Mouse (Mus musculus) liver (tissue): ENCODE results near the gene Commd2.
A peak's percentile ranks its signal among the peaks of the same experiment; 100 is the strongest.

ENCODE experiments used
- DNase-seq: peaks from one replicate; pipeline ENCODE4 v3.0.0-alpha.2; 2020; ENCODE audit warnings: mixed read lengths

Gene Commd2

DNA sequence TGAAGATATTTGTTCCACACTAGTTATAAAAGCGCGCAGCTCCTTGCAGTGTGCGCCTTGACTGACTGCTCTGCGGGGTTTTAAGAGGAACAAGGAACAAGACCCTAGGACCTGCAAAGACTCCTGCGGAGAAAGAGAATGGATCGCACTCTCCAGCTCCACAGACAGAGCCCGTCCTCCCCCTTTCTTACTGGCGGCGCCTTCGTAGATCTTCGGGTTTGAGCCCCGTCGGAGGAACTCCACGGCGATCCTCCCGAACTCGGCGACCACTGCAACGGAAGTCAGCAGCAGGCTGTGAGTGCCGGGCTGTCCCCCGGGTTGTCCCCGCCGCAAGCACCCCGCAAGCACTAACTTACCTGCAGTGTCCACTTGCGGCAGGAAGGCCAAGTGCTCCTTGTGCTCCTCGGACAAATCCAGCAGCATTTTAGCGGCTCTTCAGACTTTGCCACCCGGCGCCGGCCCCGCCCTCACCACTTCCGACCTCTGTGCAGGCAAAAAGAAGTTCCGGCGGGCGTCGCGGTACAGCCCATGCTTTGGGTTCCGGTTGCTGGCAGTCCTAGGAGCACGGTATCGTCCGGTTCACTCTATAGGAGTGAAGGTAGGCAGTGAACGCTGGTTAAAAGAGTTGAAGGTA, at the start of gene Commd2:
Commd2 (minus strand) TSS at position 485 of the 634 bp plus-strand sequence.
- peak; percentile 87 for DNase-seq

DNA sequence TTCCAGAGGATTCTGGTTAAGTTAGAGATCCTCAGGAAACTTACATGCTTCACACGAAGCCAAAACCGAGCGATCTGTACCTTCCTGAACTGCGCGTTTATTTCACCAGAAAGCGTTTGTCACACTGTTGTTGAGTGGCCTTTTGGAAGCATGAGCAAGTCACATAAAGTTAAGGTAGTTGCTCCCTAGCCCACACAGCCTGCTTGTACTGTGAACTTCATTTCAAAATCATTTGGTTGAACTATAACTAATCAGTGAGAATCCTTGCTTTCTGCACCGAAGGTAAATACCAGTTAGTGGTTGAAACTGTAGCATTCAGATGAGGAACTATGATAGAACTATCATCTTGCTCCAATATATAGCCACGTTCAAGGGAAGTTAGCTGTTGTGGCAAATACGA, 45.3 kb upstream of the Commd2 start:
- no peak for DNase-seq

DNA sequence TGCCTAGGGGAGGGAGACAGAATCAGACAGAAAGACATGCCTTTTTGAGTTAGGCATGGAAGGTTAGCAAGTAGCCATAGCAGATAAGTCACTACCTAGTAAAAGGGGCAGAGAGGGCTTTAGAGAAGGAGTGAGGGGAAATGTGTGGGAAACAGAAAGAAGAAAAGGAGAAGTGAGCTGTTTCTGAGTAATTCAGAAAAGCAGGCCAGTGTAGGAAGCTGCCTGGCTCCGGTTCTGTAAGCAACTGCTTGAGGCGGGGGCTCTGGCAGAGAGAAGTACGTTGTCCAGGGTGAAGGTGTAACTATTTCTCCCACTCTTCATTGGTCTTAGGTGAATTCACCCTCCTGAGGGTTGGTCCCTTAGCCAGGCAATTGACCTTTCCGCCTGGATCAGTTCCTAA, 44.7 kb upstream of the Commd2 start:
- no peak for DNase-seq

DNA sequence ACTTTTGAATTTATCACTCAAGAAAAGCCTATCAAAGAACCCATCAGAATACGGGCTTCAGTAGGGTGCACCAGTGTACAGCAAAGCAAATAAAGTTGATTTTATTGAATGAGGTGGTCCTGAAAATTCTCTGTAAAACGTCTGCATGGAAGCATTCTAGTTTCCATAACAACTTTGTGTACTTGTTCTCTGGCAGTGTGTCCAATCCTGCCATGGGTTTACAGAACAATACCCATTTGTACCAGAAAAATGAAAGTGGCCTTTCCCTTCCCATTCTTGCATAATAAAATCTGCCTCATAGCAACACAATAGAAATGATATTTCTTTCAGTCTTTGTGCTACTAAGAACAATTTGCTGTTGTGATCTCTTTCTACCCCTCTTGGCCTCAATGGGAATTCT, 41.2 kb upstream of the Commd2 start, which contains the start of gene Ankub1:
Ankub1 (minus strand) TSS at position 81 of the 400 bp plus-strand sequence.
- DNase-seq, result no peak

DNA sequence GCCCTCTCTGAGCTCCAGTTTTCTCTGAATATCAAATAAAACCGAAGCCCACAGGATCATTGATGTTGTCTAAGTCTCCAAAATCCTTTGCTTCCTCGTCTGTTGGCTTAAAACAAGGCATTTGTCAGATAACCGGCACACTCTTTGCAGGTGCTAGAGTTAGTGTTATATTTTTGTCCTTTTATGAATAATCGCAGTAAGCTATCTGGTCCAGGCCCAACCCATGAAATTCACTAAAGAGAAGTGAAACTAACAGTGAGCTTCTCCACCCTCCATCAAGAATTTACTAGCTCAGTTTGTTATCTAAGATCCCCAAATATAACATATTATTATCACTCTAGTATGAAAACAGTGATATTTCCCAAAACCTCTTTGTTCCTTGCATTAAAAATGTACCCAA, 40.3 kb upstream of the Commd2 start:
- no peak for DNase-seq

DNA sequence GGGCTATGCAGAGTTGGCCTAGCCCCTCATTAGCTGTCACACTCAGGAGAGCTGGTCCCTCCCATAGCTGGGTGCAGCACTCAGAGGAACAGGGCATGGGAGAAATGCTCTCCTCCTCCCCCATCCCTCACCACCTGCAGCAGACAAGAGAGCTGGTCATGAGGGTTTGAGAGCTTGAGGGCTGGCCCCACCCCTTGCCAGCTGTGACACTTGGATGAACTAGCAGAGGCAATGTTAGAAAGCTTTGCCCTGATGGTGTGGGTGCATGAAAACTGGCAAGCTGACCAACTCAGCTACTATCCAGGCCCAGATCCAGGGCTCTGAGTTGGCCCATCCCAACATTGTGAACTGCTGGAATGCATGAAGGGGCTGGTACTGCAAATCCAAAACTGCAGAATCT, 26.3 kb upstream of the Commd2 start:
- DNase-seq, result no peak

DNA sequence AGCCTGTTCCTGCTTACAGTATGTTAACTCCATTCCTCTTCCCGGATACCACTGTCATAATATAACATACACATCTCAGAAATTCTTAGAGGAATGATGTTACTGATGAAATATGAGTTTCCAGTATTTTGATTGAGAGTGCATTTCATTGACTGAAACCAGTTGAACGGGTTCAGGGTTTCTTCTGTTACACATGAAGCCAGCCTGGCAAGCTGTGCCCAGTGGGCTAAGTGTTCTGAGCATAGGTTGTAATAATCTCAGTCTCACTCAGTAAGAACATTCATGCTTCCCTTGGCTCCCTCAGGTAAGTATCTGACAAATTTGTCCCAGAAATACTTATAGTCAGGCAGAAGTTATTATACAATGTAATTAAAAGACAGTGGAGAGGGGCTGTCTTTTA, 22.6 kb upstream of the Commd2 start:
- no peak for DNase-seq

DNA sequence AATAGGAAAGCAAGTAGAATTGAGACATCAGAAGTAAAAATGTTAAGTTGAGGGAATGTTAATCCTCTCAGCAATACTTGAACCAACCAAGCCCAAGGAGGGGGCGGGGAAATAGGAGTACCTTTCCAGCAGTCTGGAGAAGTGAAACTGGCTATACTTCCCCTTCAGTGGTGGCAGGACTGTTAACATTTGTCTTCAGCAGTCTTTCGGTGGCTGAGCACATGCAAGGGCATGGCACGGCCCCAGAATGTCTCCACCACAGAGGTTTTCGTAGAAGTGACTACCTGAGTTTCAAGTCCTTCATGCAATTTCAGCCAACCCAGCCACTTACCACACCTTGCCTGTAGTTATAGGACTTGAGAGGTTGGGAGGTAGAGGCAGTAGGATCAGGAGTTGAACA, 22.1 kb upstream of the Commd2 start:
- peak; percentile 12 for DNase-seq

DNA sequence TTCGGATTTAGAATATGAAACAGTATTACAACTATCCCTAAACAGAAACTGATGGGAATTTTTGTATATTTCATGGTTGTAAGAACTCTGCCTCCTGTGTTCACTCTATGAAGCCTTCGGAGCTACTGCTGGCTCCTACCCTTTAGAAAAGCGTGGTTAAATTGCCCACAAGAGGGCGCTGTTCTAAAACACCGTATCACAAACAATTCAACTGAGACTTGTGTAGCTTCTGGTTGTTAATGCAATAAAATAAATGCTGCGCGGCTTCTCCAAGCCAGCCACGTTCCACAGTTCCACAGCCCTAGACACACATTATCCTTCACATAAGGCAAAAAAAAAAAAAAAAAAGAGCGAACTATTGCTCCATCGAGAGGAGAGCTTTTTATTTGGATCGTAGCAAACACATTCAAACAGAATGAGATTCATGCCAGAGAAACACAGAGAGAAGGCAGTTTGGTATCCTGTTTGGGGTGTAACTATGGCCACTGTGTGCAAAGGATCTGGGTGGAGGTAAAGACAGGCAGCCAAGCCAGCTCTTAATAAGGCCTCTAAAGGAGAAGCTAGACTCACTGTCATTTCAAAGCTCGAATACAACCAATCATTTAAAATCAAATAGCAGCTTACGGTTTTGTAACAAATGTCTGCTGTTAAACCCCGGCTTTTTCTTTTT, 15.7 kb upstream of the Commd2 start:
- DNase-seq, result peak; percentile 70

DNA sequence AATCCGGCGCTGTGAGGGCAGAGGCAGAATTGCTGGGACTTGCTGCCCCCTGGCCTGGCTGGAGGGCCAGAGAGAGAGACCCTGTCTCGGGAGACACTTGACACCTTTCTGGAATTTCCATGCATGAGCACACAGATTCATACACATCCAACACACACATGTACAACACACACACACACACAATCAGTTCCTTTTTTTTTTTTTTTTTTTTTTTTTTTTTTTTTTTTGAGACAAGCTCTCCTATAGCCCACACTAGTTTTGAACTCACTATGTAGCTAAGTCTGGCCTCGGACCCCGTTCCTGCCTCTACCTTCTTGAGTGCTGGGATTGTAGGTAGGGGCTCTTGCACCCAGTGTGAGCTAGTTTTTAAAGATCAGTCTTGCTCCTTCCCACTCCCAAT, 14.4 kb upstream of the Commd2 start:
- no peak for DNase-seq

DNA sequence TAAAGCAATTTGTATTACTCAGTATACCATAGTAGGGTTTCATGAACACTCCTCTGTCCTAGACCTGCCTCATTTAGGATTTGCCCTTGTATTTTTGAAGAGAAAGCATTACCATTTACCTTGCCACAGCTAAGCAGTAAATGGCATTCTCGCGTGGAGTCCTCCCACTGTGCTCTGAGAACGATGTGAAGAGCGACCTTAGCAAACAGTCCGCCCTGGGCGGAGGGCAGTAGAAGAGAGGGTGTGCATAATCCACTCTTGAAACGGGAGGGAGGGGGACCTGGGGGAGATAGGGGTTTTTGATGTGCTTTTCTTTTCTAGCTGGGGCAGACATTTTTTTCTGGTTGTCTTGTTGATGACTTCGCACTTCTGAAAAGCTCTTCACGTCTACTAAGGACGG, 13.2 kb upstream of the Commd2 start:
- DNase-seq, result no peak

DNA sequence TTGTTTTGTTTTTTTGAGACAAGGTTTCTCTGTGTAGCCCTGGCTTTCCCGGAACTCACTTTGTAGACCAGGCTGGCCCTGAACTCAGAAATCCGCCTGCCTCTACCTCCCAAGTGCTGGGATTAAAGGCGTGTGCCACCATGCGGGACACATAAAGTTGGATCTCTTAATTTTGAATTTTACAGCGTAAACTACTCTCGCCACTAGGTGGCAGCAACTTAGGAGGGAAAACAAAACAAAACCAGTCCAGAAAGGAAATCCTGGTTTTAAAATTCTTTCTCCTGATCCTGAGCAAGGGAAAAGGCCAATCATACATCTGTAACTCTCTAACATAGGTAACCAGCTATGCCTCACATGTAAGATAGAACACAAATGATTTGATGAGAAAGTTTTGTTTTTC, 12.2 kb upstream of the Commd2 start:
- peak; percentile 29 for DNase-seq

DNA sequence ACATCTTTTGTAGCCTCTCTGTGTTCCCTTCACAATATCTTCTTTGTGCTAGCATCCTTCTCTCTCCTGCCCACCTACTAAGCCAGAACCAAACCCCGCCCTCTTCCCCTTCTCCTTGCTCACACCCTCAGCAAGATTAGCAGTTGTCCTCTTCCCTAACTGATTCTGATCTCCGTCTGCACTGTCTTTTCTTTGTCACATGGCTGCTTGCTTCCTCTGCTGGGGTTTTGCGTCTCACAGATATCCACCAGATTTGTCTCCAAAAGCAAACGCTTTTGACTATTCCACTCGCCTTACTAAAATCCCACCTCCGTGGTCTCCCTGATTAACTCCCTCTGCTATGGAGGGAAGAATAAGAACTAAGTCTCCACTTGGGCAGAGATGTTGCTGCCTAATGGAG, 7.1 kb upstream of the Commd2 start:
- no peak for DNase-seq

DNA sequence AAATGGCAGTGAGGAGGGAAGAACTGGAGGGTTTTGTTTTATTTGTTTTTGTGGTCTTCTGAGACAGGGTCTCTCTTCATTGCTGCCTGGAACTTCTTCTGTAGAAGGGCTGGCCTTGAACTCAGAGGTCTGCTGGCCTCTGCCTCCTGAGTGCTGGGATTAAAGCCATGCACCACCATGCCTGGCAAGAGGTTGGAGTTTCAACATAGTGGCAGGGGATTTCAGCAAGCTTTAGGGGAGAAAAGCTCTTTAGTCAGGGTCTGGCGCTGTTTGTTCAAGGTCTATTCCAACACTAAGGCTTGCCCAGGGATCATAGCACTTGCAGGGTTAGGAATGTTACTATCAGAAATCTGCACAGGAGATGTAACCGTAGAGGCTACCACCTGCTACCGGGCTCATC, 2.1 kb upstream of the Commd2 start:
- no peak for DNase-seq

DNA sequence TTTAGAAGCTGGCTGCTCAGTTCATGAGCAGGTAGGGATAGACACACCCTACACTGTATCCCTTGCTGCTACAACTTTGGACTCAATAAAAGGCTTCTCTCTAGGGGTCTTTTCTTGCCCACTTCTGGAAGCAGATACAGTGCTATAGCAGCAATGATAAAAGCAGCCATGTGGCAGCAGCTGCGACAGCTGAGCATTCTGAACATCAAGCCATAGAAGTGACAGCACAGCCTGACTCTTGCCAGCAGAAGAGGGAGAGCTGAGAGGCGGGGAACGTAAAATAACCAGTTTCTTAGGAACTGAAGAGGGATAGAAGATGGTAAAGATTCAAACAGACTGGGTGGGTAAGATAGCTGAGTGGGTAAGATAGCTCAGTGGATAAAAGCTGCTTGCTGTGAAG, 970 bp upstream of the Commd2 start:
- no peak for DNase-seq

DNA sequence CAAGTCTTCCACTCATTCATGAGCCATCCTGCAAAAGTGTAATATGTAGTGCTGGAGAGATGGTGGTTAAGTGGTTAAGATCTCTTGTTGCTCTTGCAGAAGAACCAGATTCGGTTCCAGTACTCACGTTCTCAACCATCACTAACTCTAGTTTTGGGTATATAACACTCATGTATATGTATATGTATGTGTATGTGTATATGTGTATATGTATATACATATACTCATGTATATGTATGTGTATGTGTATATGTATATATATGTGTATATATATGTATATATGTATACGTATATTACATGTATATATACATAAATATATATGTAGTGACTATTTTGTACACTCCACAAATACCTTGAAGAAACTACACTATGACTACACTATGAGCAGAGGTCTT, 347 bp upstream of the Commd2 start:
- no peak for DNase-seq

DNA sequence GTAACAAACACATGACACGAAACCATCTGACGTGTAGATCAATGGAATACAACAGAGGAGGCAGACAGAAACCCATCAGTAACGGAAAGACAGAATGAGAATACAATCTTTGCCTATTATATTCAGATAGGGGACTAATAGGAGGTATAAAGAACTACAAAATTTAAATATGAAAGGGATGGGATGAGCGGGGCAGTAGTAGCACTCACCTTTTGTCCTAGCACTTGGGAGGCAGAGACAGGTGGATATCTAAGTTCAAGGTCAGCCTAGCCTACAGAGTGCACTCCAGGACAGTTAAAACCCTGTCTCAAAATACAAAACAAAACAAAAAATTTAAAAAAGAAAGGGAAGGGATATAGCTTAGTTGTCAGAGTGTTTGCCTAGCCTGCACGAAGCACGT, 8.3 kb downstream of the Commd2 start:
- DNase-seq, result no peak

DNA sequence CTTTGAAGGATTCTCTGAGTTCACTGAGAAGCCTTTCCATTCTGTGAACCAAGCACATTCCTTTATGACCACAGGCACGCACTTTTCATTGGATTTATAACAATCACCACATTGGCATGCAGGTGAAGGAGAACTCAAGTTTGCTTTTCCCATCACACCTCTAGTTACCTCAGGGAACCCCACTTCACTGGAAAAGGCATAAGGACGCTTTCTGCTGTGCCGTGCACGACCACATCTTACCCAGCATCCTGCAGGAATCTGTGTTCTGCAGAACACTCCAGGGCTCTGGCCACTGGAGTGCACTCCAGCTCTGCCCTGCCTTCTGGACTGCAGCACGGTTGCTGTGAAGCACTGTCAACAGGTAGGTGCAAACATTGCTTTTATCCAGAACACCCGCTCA, 13.9 kb downstream of the Commd2 start:
- no peak for DNase-seq

DNA sequence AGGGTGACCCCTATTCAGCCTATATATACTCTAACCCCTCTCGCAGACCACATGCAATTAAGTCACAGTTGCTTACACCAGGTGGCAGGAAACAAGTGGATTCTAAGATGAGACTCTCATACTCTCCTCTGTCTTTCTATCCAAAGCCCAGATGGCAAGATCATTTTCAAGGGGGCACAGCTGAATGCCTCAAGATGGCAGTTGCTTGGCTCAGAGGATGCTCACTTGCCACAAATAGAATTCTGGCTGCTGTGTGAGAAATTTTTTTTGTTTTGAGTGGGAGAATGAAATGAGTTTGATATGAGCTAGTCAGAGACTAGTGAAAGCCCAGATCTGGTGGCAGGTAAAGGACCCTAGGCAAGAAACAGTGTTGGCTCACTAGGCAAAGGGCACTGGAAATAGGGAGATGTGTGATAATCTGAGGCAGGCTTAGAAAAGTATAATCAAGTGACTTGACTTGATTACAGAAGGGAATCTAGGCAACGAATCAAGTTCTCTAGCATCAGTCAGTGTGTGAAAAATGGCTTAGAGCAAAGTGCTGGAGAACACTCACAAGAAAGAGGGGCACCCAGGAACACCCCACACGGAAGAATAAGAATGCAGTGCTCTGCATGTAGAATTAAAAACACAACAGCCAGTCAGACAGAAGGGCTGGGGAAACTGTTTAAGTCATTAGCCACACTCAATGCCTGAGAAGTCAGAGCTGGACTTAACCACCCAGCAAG, 16.6 kb downstream of the Commd2 start:
- no peak for DNase-seq

DNA sequence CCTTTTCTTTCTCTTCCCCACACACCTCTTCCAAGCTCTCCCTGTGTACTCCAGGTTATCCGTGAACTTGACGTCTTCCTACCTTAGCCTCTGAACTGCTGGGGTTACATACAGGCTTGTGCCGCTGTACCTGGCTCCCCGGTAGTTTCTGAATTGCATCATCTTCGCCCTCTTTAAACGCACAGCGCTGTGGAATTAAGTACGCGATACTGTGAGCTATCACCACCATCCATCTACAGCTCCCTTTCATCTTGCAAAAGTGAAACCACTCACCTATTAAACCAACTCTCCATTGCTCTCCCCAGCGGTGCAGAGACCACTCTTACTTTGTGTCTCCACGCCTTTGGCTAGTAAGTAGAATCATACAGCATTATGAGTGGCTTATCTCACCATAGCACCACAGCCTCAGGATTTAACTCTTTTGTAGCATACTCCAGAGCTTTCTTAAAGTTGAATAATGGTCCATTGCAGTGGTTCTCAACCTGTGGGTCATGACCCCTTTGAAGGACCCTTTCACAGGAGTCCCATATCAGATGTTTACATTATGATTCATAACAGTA, 24.5 kb downstream of the Commd2 start:
- DNase-seq, result no peak

DNA sequence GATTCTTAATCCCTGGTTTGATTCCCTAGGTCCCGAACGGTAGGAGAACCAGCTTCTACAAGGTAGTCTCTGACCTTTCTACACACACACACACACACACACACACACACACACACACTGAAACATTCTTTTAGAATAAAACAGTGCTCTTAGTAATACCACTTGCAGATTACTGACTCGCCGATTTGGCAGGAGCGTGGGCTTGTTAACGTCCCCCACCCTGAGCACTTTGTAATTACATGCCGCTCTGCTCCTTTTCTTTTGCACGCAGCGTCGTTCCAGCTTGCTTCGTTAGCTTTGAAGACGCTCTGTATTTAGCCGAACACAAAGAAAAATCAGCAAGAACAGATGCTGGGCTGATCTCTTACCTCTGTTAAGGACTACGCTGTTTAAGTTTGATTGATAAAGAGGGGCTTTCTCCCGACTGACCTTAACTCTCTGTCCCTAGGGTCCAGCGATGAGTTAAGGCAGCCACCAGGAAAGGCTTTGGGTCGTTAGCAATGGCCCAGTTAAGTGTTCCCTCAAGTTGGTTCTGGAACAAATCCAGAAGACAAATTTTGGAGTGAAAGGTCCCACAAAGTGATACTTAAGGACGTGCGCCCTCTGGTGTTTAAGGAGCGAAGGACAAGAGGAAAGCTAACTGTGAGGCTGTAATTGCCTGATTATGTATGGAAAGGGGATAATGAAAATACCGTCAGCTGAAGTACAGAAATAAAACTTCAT, 26.1 kb downstream of the Commd2 start:
- DNase-seq, result peak; percentile 71

DNA sequence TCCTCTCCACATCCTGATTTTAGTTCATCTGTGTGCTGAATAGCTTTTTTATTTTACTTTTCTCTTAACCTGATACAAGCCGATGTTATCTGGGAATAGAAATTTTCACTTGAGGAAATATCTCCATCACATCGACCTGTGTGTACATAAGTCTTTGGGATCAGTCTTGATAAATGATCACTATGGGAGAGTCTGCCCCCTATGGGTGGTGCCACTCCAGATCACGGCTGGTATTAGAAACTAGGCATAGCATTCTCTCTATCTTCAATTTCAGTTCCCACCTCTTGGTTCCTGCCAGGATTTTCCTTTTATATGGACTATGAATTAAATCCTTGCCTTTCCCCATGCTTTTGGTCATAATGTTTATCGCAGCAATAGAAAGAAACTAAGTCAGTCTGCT, 31.8 kb downstream of the Commd2 start:
- DNase-seq, result no peak

DNA sequence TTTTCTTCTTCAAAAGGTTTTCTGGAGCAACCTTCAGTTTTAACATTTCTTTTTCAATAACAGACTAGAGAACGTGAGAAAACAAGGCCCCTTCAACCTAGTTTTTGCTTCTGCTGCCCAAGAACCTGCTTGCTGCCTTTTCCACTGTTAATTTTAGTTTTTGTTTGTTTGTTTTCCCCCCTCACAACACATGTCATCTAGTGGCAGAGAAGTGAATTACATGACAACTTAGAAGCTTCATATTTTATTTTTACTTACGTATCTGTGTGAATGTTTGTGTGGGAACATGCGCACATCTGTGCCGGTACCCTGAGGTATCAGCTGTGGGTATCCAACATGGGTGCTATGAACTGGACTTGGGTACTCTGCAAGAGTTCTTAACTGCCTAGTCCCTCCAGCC, 35.9 kb downstream of the Commd2 start:
- no peak for DNase-seq
